Mouse (Mus musculus) embryo, embryonic 9.5 days (tissue): ENCODE data around the gene Gm3404.
A peak's percentile ranks its signal among the peaks of the same experiment; 100 is the strongest.
"Not testable (repeated sequence)": the region's sequence is repeated elsewhere in the genome, so short reads cannot be mapped to it uniquely, and the experiment has no call there.

ENCODE experiments used
- DNase-seq: peaks from one replicate; pipeline ENCODE4 v3.0.0-alpha.2; 2017; ENCODE audit errors: extremely low spot score

Gene Gm3404

DNA sequence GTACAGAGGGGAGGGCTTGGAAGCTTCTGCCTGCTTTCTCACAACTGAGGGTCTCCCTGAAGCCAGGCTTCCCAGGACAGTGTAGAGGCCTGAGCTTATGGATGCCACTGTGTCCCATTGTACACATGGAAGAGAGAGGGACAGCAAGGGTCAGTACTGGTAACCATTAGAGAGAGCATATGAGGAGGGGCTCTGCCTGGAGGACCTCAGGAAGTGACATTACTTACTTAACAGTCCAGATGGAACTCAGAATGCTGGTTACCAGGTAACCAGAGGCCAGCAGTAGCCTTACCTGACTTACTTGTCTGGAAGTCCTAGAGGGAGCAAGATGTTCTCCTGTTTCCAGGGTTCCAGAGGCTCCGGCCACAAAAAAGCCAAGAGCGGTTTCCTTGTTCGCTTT, at the start of gene Gm3404:
Gene Gm3404 (plus strand): TSS at position 301 of the 400 bp plus-strand sequence.
- not testable (repeated sequence) for DNase-seq

- DNase-seq: not testable (repeated sequence)
Measured at GRCm38 (mm10) chr5:146479564-146479963, 46.0 kb upstream of the Gm3404 start.

- DNase-seq: not testable (repeated sequence)
Measured at GRCm38 (mm10) chr5:146481665-146482064, 43.9 kb upstream of the Gm3404 start, which contains the start of gene Gm6408. Gene Gm6408 (plus strand): TSS chr5:146481965.

- DNase-seq: not testable (repeated sequence)
Measured at GRCm38 (mm10) chr5:146488959-146489358, 36.6 kb upstream of the Gm3404 start.

DNA sequence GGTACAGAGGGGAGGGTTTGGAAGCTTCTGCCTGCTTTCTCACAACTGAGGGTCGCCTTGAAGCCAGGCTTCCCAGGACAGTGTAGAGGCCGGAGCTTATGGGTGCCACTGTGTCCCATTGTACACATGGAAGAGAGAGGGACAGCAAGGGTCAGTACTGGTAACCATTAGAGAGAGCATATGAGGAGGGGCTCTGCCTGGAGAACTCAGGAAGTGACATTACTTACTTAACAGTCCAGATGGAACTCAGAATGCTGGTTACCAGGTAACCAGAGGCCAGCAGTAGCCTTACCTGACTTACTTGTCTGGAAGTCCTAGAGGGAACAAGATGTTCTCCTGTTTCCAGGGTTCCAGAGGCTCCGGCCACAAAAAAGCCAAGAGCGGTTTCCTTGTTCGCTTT, 34.5 kb upstream of the Gm3404 start, which contains the start of gene Gm6370:
Gene Gm6370 (plus strand): TSS at position 301 of the 400 bp plus-strand sequence.
- DNase-seq: not testable (repeated sequence)

GRCm38 (mm10) chr5:146502099-146502498, 23.5 kb upstream of the Gm3404 start, which contains the start of gene 4930449I24Rik:
Gene 4930449I24Rik (plus strand): TSS chr5:146502399.
- not testable (repeated sequence) for DNase-seq

- DNase-seq: not testable (repeated sequence)
Measured at GRCm38 (mm10) chr5:146513823-146514222, 11.8 kb upstream of the Gm3404 start, which contains the start of gene Gm3402. Gene Gm3402 (plus strand): TSS chr5:146514123.

DNA sequence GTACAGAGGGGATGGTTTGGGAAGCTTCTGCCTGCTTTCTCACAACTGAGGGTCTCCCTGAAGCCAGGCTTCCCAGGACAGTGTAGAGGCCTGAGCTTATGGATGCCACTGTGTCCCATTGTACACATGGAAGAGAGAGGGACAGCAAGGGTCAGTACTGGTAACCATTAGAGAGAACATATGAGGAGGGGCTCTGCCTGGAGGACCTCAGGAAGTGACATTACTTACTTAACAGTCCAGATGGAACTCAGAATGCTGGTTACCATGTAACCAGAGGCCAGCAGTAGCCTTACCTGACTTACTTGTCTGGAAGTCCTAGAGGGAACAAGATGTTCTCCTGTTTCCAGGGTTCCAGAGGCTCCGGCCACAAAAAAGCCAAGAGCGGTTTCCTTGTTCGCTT, 11.7 kb downstream of the Gm3404 start, which contains the start of gene Gm3409:
Gene Gm3409 (plus strand): TSS at position 301 of the 400 bp plus-strand sequence.
- not testable (repeated sequence) for DNase-seq

GRCm38 (mm10) chr5:146555836-146556235, 30.2 kb downstream of the Gm3404 start, which contains the start of gene Gm3415:
Gene Gm3415 (plus strand): TSS chr5:146556136.
- DNase-seq: not testable (repeated sequence)

GRCm38 (mm10) chr5:146564259-146564658, 38.7 kb downstream of the Gm3404 start:
- DNase-seq: no peak

DNA sequence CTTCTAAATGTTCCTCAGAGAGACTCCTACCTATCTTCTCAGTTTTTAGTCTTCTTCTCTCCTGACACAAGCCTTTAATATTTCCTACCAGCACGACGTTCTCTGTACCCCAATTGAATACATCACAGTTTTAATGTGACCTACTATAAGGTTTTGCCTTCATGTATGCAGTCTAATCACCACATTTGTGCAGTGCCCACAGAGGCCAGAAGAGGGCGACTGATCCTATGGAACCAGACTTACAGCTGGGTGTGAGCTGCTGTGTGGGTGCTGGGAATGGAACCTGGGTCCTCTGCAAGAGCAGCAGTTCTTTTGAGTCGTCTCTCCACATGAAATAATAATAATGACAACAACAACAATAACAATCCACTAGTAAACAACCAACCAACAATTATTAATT, 41.5 kb downstream of the Gm3404 start:
- peak; percentile 33 for DNase-seq

GRCm38 (mm10) chr5:146570179-146570578, 44.6 kb downstream of the Gm3404 start:
- not testable (repeated sequence) for DNase-seq

GRCm38 (mm10) chr5:146571830-146572734, 46.5 kb downstream of the Gm3404 start:
- not testable (repeated sequence) for DNase-seq

DNA sequence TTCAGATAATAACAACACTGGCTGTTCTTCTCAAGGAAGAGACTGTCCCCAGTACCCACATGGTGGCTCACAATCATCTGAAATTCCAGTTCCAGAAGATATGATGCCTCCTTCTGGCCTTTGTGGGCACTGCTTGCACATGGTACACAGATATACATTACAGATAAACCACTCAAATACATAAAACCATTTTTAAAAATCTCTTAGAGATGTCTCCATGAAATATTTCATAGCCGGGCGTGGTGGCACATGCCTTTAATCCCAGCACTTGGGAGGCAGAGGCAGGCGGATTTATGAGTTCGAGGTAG, 47.1 kb downstream of the Gm3404 start:
- not testable (repeated sequence) for DNase-seq

GRCm38 (mm10) chr5:146576668-146577067, 51.1 kb downstream of the Gm3404 start:
- no peak for DNase-seq
